Mouse (Mus musculus): ENCODE results near the gene Mrpl20. TPM values are rescaled to one million over a fixed set of nuclear protein-coding genes. Genes with fewer than 3 reads are reported as not detected.

Mrpl20 gene
- polyA plus RNA-seq, 1 experiment from 2014 or later = 229 TPM

DNA sequence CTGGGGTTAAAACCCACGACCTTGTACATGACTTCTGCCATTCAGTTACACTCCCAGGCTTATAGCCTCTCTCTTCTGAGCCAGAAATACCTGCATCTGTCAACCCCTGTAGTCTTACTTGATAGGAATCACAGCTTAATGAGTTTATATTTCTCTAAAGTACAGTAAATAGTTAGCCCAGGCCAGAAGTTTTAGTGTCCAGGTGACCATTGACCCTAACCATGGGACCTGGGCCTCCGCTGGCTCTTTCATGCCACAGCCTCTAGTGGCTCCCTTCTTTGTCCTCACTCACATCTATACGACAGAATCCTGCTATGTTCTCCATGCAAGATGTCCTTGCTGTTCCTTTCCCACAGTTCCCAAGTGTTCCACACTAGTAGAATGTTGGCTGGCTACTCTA is 5.2 kb downstream of the Mrpl20 start:
- Histone ChIP-seq H3K9ac (no peak overlapping the region), H3K27ac (no peak overlapping the region), H3K4me2 (no peak overlapping the region), H3K36me3 (peaks cover 59% of the 10 kb centered on the region), H3K27me3 (no peaks in the 10 kb centered on the region), H3K9me3 (no peaks in the 10 kb centered on the region), H3K4me3 (no peak overlapping the region), H3K4me1 (peaks cover 25% of the 10 kb centered on the region)
- 91% methylated on average over 3 of the region's 3 CpGs for WGBS
- no peak for ATAC-seq (ENCODE audit: insufficient number of reproducible peaks, insufficient read depth, low FRiP score, low TSS enrichment, low read depth)

DNA sequence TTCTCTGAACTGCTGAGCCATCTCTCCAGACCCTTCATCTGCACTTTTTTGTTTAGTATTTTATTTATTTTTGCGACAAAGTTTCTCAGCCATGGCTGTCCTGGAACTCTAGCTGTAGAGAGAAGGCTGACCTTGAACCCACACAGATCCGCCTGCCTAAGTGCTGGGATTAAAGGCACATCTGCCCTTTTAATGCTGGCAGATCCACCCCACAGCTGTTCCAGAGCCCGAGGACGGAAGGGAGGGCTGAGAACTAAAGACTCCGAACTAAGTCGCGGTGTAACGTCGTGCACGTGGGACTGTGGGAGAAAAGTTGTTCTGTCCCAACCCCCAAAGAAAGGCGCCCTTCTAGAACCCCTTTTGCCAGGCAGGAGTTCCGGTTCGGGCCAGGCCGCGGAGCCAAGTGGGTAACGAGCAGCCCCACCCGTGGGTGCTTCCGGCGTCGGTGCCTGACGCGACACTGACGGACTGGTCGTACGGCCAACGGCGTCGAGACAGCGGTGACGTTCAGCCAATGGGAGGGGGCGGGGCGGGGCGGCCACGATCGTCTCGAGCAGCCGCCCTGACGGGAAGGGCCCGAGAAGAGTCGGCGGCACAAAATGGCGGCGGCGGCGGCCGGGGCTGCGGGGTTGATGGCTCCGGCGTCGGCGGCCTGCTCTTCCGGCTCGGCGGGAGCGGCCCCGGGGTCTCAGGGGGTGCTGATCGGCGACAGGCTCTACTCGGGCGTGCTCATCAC is 9.4 kb downstream of the Mrpl20 start, which contains the start of gene Ccnl2:
Gene Ccnl2 (plus strand): TSS at position 561 of the 736 bp plus-strand sequence.
- peaks cover 22% of the 10 kb centered on the region for H3K4me1 ChIP-seq
- H3K4me3 ChIP-seq = peak within 1 kb of the TSS; percentile 100
- peak within 1 kb of the TSS; percentile 100 for H3K9ac ChIP-seq
- H3K36me3 ChIP-seq = peaks cover 72% of the 10 kb centered on the region
- peak; percentile 99 for ATAC-seq (ENCODE audit: insufficient number of reproducible peaks, insufficient read depth, low FRiP score, low TSS enrichment, low read depth)
- whole genome bisulfite sequencing = under 1% methylated on average over 56 of the region's 60 CpGs
- peak within 1 kb of the TSS; percentile 96 for H3K27ac ChIP-seq
- no peaks in the 10 kb centered on the region for H3K9me3 ChIP-seq
- no peaks in the 10 kb centered on the region for H3K27me3 ChIP-seq
- H3K4me2 ChIP-seq = peak within 1 kb of the TSS; percentile 82

GRCm38 (mm10) chr4:155812665-155813181 is 10.0 kb downstream of the Mrpl20 start:
- no peaks in the 10 kb centered on the region for H3K9me3 ChIP-seq
- H3K27ac ChIP-seq = peak overlapping the region; percentile 96
- H3K36me3 ChIP-seq = peaks cover 72% of the 10 kb centered on the region
- H3K4me3 ChIP-seq = peak overlapping the region; percentile 100
- ATAC-seq (ENCODE audit: insufficient number of reproducible peaks, insufficient read depth, low FRiP score, low TSS enrichment, low read depth) = peak; percentile 12
- under 1% methylated on average over 49 of the region's 49 CpGs for WGBS
- peak overlapping the region; percentile 100 for H3K9ac ChIP-seq
- H3K4me2 ChIP-seq = peak overlapping the region; percentile 82
- H3K27me3 ChIP-seq = no peaks in the 10 kb centered on the region
- H3K4me1 ChIP-seq = peaks cover 22% of the 10 kb centered on the region

DNA sequence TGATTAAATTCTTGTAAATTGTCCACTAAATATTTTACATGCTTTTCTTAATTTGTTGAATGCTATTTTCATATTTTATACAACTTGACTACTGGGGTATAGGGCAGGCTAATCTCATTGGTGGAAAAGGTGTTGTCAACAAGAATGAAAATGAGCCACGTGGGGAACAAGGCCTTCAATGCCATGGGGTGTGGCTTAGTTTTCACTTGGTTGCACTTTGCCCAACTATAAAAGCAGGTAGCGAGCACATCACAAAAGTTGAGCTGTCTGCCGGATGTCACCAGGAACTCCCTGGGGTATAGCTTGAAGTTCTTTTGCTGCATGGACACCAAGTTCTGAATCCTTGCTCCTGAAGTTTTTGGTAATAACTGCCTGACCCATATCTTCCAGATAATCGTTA is 14.9 kb downstream of the Mrpl20 start:
- 89% methylated on average over 4 of the region's 4 CpGs for WGBS
- no peaks in the 10 kb centered on the region for H3K27me3 ChIP-seq
- peaks cover 85% of the 10 kb centered on the region for H3K36me3 ChIP-seq
- no peak for ATAC-seq (ENCODE audit: insufficient number of reproducible peaks, insufficient read depth, low FRiP score, low TSS enrichment, low read depth)
- no peak overlapping the region for H3K4me3 ChIP-seq
- H3K9ac ChIP-seq = no peak overlapping the region
- H3K4me1 ChIP-seq = peaks cover 14% of the 10 kb centered on the region
- H3K4me2 ChIP-seq = no peak overlapping the region
- no peak overlapping the region for H3K27ac ChIP-seq
- H3K9me3 ChIP-seq = no peaks in the 10 kb centered on the region

DNA sequence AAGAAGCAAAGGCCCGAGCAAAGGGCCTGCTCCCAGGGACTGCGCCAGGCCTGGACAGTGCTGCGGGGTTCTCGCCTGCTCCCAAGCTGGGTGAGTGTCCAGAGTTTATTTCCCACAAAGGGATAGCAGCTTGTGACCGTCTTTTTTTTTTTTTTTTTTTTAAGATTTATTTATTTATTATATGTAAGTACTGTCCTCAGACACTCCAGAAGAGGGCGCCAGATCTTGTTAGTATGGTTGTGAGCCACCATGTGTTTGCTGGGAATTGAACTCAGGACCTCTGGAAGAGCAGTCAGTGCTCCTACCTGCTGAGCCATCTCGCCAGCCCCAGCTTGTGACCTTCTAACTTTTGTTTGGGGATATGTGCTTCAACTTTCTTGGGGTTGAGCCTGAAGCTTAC is 18.3 kb downstream of the Mrpl20 start:
- Histone ChIP-seq H3K36me3 (peaks cover 94% of the 10 kb centered on the region), H3K9me3 (no peaks in the 10 kb centered on the region), H3K27ac (no peak overlapping the region), H3K4me2 (no peak overlapping the region), H3K4me1 (0 out of 2 replicates have a peak, but pooled peaks cover 2% of the 10 kb centered on the region), H3K27me3 (no peaks in the 10 kb centered on the region), H3K4me3 (no peak overlapping the region), H3K9ac (no peak overlapping the region)
- 79% methylated on average over 7 of the region's 7 CpGs for WGBS
- ATAC-seq (ENCODE audit: insufficient number of reproducible peaks, insufficient read depth, low FRiP score, low TSS enrichment, low read depth) = no peak

DNA sequence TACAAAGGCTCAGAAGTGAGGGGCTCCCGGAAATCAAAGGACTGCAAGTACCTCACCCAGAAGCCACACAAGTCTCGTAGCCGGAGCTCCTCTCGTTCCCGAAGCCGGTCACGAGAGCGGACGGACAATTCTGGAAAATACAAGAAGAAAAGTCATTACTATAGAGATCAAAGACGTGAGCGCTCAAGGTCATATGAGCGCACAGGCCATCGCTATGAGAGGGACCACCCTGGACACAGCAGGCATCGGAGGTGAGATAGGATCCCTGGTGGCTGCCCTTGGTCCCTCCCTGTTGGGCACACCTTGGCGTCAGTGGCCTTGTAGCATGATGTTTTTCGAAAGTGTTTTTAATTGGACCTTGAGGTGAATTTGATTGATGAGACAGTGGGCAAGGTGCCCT is 20.8 kb downstream of the Mrpl20 start:
- 0 out of 2 replicates have a peak, but pooled peaks have one; percentile 26 for ATAC-seq (ENCODE audit: insufficient number of reproducible peaks, insufficient read depth, low FRiP score, low TSS enrichment, low read depth)
- Histone ChIP-seq H3K4me2 (no peak overlapping the region), H3K4me3 (no peak overlapping the region), H3K4me1 (no peaks in the 10 kb centered on the region), H3K9ac (no peak overlapping the region), H3K9me3 (no peaks in the 10 kb centered on the region), H3K27ac (no peak overlapping the region), H3K36me3 (peaks cover 87% of the 10 kb centered on the region), H3K27me3 (no peaks in the 10 kb centered on the region)
- 95% methylated on average over 16 of the region's 16 CpGs for WGBS

GRCm38 (mm10) chr4:155829866-155830265 is 27.2 kb downstream of the Mrpl20 start:
- no peak for ATAC-seq (ENCODE audit: insufficient number of reproducible peaks, insufficient read depth, low FRiP score, low TSS enrichment, low read depth)
- 91% methylated on average over 4 of the region's 4 CpGs for WGBS
- no peaks in the 10 kb centered on the region for H3K9me3 ChIP-seq
- H3K4me2 ChIP-seq = no peak overlapping the region
- H3K36me3 ChIP-seq = peaks cover 34% of the 10 kb centered on the region
- no peak overlapping the region for H3K4me3 ChIP-seq
- peaks cover 25% of the 10 kb centered on the region for H3K4me1 ChIP-seq
- no peaks in the 10 kb centered on the region for H3K27me3 ChIP-seq
- no peak overlapping the region for H3K9ac ChIP-seq
- H3K27ac ChIP-seq = no peak overlapping the region

- peak overlapping the region; percentile 76 for H3K4me3 ChIP-seq
- H3K9me3 ChIP-seq = no peaks in the 10 kb centered on the region
- peaks cover 27% of the 10 kb centered on the region for H3K36me3 ChIP-seq
- no peaks in the 10 kb centered on the region for H3K27me3 ChIP-seq
- 57% methylated on average over 8 of the region's 8 CpGs for WGBS
- peak overlapping the region; percentile 13; the same call in 1 of the 2 replicates for H3K27ac ChIP-seq
- H3K4me2 ChIP-seq = peak overlapping the region; percentile 89
- H3K4me1 ChIP-seq = peaks cover 25% of the 10 kb centered on the region
- H3K9ac ChIP-seq = peak overlapping the region; percentile 85; the same call in 1 of the 2 replicates
- no peak for ATAC-seq (ENCODE audit: insufficient number of reproducible peaks, insufficient read depth, low FRiP score, low TSS enrichment, low read depth)
These were observed 27.9 kb downstream of the Mrpl20 start for GRCm38 (mm10) chr4:155830596-155830995.

DNA sequence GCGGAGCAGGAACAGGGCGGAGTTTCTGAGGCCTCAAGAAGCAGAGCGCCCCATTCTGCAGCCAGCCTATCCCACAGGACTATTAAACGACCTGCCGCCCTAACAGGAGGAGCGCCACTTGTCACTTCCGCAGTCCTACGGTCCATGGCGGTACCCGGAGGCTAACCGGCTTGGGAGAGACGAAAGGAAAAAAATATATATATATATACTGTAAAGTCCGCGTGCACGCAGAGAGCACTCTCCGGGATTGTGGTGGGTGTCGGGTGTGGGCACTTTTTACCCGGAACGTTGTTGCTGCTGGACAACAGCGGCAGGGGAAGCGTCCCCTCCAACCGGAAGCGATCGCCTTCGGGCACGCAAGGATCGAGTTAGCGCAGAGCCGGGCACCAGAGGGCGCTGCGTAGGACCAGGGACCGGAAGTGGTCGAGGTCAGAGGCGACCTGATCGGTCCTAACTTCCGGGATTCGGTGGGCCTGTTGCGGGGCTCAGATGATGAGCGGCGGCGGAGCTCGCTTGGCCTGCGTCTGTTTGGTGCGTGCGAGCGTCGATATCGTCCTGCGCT is 28.6 kb downstream of the Mrpl20 start, which contains the start of gene Aurkaip1:
Gene Aurkaip1 (plus strand): TSS at position 68 of the 562 bp plus-strand sequence.
- ATAC-seq (ENCODE audit: insufficient number of reproducible peaks, insufficient read depth, low FRiP score, low TSS enrichment, low read depth) = peak; percentile 85
- no peaks in the 10 kb centered on the region for H3K9me3 ChIP-seq
- peak within 1 kb of the TSS; percentile 89 for H3K4me2 ChIP-seq
- peak within 1 kb of the TSS; percentile 87 for H3K27ac ChIP-seq
- under 1% methylated on average over 49 of the region's 49 CpGs for WGBS
- peak within 1 kb of the TSS; percentile 76 for H3K4me3 ChIP-seq
- H3K27me3 ChIP-seq = no peaks in the 10 kb centered on the region
- H3K4me1 ChIP-seq = peaks cover 25% of the 10 kb centered on the region
- H3K36me3 ChIP-seq = peaks cover 23% of the 10 kb centered on the region
- H3K9ac ChIP-seq = peak within 1 kb of the TSS; percentile 85

DNA sequence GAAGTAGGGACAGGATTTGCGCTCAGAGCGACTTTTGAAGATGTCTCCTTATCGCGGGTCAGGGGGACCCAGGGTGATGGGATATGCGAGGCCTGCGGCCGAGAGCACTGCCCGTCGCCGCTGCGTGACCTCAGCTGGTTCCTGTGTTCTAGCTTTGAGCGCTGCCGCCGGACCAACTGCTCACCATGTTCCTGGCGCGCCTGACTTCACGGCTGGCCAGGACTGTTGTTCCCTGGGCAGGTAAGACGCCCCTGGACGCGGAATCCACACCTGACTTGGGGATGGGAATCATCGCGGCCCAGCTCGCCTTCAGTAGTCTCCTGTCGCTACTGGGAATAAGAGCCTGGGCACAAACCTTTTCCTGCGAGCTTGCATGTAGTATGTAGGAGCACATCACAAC is 29.2 kb downstream of the Mrpl20 start:
- H3K4me3 ChIP-seq = peak overlapping the region; percentile 76
- WGBS = under 1% methylated on average over 25 of the region's 25 CpGs
- H3K9me3 ChIP-seq = no peaks in the 10 kb centered on the region
- peaks cover 25% of the 10 kb centered on the region for H3K4me1 ChIP-seq
- peaks cover 21% of the 10 kb centered on the region for H3K36me3 ChIP-seq
- no peak for ATAC-seq (ENCODE audit: insufficient number of reproducible peaks, insufficient read depth, low FRiP score, low TSS enrichment, low read depth)
- peak overlapping the region; percentile 85 for H3K9ac ChIP-seq
- peak overlapping the region; percentile 87 for H3K27ac ChIP-seq
- H3K27me3 ChIP-seq = no peaks in the 10 kb centered on the region
- peak overlapping the region; percentile 89 for H3K4me2 ChIP-seq

DNA sequence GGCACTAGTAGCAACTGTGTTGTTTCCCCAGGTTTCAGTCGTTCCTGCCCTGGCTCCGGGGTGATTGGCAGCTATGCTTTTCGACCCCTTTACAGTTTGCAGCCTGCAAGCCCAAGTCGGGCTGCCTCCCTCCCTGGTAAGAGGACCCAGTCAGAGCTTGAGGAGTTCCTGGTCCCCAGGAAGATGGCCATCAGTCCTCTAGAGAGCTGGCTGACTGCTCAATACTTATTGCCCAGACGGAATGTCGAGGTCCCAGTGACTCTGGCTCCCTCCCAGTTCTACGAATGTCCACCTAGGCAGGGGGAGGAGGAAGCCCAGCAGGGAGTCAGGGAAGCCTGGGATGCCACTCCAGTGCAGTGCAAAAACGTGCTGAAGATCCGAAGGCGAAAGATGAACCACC is 29.6 kb downstream of the Mrpl20 start:
- peak overlapping the region; percentile 87 for H3K27ac ChIP-seq
- H3K4me3 ChIP-seq = peak overlapping the region; percentile 76
- 58% methylated on average over 10 of the region's 10 CpGs for WGBS
- peak overlapping the region; percentile 89 for H3K4me2 ChIP-seq
- H3K36me3 ChIP-seq = peaks cover 17% of the 10 kb centered on the region
- no peak for ATAC-seq (ENCODE audit: insufficient number of reproducible peaks, insufficient read depth, low FRiP score, low TSS enrichment, low read depth)
- H3K4me1 ChIP-seq = peaks cover 25% of the 10 kb centered on the region
- H3K9ac ChIP-seq = peak overlapping the region; percentile 85
- no peaks in the 10 kb centered on the region for H3K27me3 ChIP-seq
- no peaks in the 10 kb centered on the region for H3K9me3 ChIP-seq

All from embryonic facial prominence, embryonic 13.5 days (tissue).